Mouse (Mus musculus) midbrain, postnatal 0 days (tissue): ENCODE data around the gene Coa7. TPM values are rescaled to one million over a fixed set of nuclear protein-coding genes. Genes with fewer than 3 reads are reported as not detected.

ENCODE experiments used
- ATAC-seq: fragments of 200-750 bp; cut with Nextera tagmentation; 2 replicates; pipeline ENCODE4 v1.8.0; 2017; ENCODE audit warnings: moderate number of reproducible peaks, mild to moderate bottlenecking, moderate TSS enrichment, moderate library complexity; ENCODE audit not compliant: low FRiP score
- DNase-seq: peaks from one replicate; pipeline ENCODE4 v3.0.0-alpha.2; 2015; ENCODE audit warnings: low spot score
- H3K27ac ChIP-seq: fragments of 300-500 bp; sonication (generic); 2 replicates; pipeline ENCODE4 v1.5.1; 2014; ENCODE audit warnings: low read depth, mild to moderate bottlenecking, low read length, mixed read lengths
- H3K27me3 ChIP-seq: fragments of 300-500 bp; sonication (generic); 2 replicates; pipeline ENCODE4 v1.6.1; 2014; ENCODE audit warnings: low read length, control low read depth, mixed read lengths; ENCODE audit not compliant: insufficient read depth
- H3K36me3 ChIP-seq: fragments of 300-500 bp; sonication (generic); 2 replicates; pipeline ENCODE4 v1.6.1; 2014; ENCODE audit warnings: low read length, control low read depth, mixed read lengths; ENCODE audit not compliant: insufficient read depth
- H3K4me1 ChIP-seq: fragments of 300-500 bp; sonication (generic); 2 replicates; pipeline ENCODE4 v1.6.1; 2014; ENCODE audit warnings: mild to moderate bottlenecking, control low read depth, antibody characterized with exemption, low read length, mixed read lengths; ENCODE audit not compliant: insufficient read depth
- H3K4me2 ChIP-seq: fragments of 300-500 bp; sonication (generic); 2 replicates; pipeline ENCODE4 v1.6.1; 2014; ENCODE audit warnings: low read depth, mild to moderate bottlenecking, low read length, mixed read lengths; ENCODE audit not compliant: poor library complexity, severe bottlenecking
- H3K4me3 ChIP-seq: fragments of 300-500 bp; sonication (generic); 2 replicates; pipeline ENCODE4 v1.5.1; 2014; ENCODE audit warnings: low read depth, mild to moderate bottlenecking, low read length, moderate library complexity
- H3K9ac ChIP-seq: fragments of 300-500 bp; sonication (generic); replicated peaks from 2 replicates; pipeline ENCODE4 v1.6.1; 2014; ENCODE audit warnings: mild to moderate bottlenecking, low read length, moderate library complexity, mixed read lengths; ENCODE audit not compliant: poor library complexity, severe bottlenecking
- H3K9me3 ChIP-seq: fragments of 300-500 bp; sonication (generic); 2 replicates; pipeline ENCODE4 v1.6.1; 2016; ENCODE audit warnings: low read length, control low read depth
- CTCF ChIP-seq: IDR thresholded peaks from 2 replicates; pipeline ENCODE4 v1.5.1; 2016; ENCODE audit warnings: antibody characterized with exemption, mild to moderate bottlenecking
- WGBS: fragments of 180-500 bp; shearing (Covaris S2); extraction: QIAGEN DNeasy Blood & Tissue Kit; methylation state at CpG from one replicate; pipeline ENCODE4 v1.1.7; 2014; 5-methylcytosine and 5-hydroxymethylcytosine counted together
- polyA plus RNA-seq: library from polyadenylated mRNA; unstranded; fragments of >200 nt; fragmentation: Nextera tagmentation; extraction: Ambion mirVana; gene quantifications from 2 replicates; pipeline ENCODE4 v1.2.1, GENCODE M21; 2015
- total RNA-seq: library from RNA; depleted of rRNA; stranded (reverse); fragments of >200 nt; gene quantifications from 2 replicates; pipeline ENCODE4 v1.2.3, GENCODE M21; 2014; rRNA removed

Coa7 gene
- total RNA-seq (16.8 and 59.5 TPM in 2 replicates), polyA plus RNA-seq (59.6 and 63.2 TPM in 2 replicates)

- Histone ChIP-seq H3K4me1 (no peaks in the 10 kb centered on the region), H3K27me3 (no peaks in the 10 kb centered on the region), H3K36me3 (0 out of 2 replicates have a peak, but pooled peaks cover 6% of the 10 kb centered on the region), H3K9ac (peak within 1 kb of the TSS; percentile 69), H3K9me3 (no peaks in the 10 kb centered on the region), H3K4me2 (peak within 1 kb of the TSS; percentile 58), H3K4me3 (peak within 1 kb of the TSS; percentile 67), H3K27ac (peak within 1 kb of the TSS; percentile 93)
- no peak for TF ChIP-seq CTCF
- peak; percentile 95 for ATAC-seq
- WGBS, result under 1% methylated on average over 44 of the region's 45 CpGs
- DNase-seq, result peak; percentile 98
These were observed at the start of gene Coa7 for GRCm38 (mm10) chr4:108327730-108328484. Coa7 (plus strand) TSS chr4:108328140.

GRCm38 (mm10) chr4:108300266-108300665, 27.7 kb upstream of the Coa7 start:
- ATAC-seq (no peak), DNase-seq (peak; percentile 12)
- Histone ChIP-seq H3K36me3 (no peaks in the 10 kb centered on the region), H3K9me3 (no peaks in the 10 kb centered on the region), H3K27ac (peak overlapping the region; percentile 95), H3K9ac (peak overlapping the region; percentile 94), H3K4me2 (peak overlapping the region; percentile 64), H3K27me3 (no peaks in the 10 kb centered on the region), H3K4me3 (peak overlapping the region; percentile 92), H3K4me1 (peaks cover 5% of the 10 kb centered on the region; the same call in 1 of the 2 replicates)
- WGBS, result under 1% methylated on average over 14 of the region's 14 CpGs
- TF ChIP-seq CTCF, result no peak

- Histone ChIP-seq H3K4me1 (peaks cover 5% of the 10 kb centered on the region; the same call in 1 of the 2 replicates), H3K27ac (peak within 1 kb of the TSS; percentile 95), H3K4me3 (peak within 1 kb of the TSS; percentile 92), H3K9me3 (no peaks in the 10 kb centered on the region), H3K4me2 (peak within 1 kb of the TSS; percentile 64), H3K36me3 (no peaks in the 10 kb centered on the region), H3K27me3 (no peaks in the 10 kb centered on the region), H3K9ac (peak within 1 kb of the TSS; percentile 94)
- WGBS, result under 1% methylated on average over 46 of the region's 58 CpGs
- peak; percentile 93 for ATAC-seq
- TF ChIP-seq CTCF, result peak; percentile 30; the same call in 1 of the 2 replicates
- peak; percentile 93 for DNase-seq
These were observed 27.1 kb upstream of the Coa7 start, which contains the start of gene Zyg11b for GRCm38 (mm10) chr4:108300670-108301373. Zyg11b (minus strand) TSS chr4:108301096.

- WGBS, result 77% methylated on average over 5 of the region's 5 CpGs
These were observed 25.5 kb upstream of the Coa7 start for GRCm38 (mm10) chr4:108302296-108302890.

DNA sequence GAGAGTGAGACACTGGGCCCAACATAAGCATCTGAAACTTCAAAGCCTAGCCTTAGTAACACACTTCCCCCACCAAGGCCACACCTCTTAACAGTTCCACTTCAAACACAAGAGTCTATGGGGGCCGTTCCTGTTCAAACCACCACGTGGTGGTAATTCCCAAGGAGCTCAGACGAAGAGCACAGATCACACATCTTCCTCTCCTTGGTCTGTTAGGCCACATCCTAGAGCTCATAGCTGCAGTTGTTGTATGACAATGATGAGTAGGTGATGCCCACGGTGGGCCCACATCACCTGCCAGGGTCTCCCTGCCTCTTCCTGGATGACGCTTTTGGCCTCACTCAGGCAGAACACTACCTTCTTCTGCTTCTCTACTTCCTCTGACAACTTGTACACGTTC, 17.2 kb upstream of the Coa7 start:
- Histone ChIP-seq H3K36me3 (no peaks in the 10 kb centered on the region), H3K4me2 (no peak overlapping the region), H3K27ac (no peak overlapping the region), H3K9ac (no peak overlapping the region), H3K9me3 (no peaks in the 10 kb centered on the region), H3K4me3 (no peak overlapping the region), H3K27me3 (no peaks in the 10 kb centered on the region), H3K4me1 (no peaks in the 10 kb centered on the region)
- DNase-seq, result no peak
- no peak for TF ChIP-seq CTCF
- 75% methylated on average over 6 of the region's 6 CpGs for WGBS
- ATAC-seq, result no peak

More at GRCm38 (mm10) chr4:108302296-108302890, 25.5 kb upstream of the Coa7 start:
- H3K9me3 ChIP-seq, result no peaks in the 10 kb centered on the region
- no peak for TF ChIP-seq CTCF
- no peak overlapping the region for H3K4me3 ChIP-seq
- H3K27me3 ChIP-seq, result no peaks in the 10 kb centered on the region
- no peak overlapping the region for H3K4me2 ChIP-seq
- no peak overlapping the region for H3K9ac ChIP-seq
- no peak overlapping the region for H3K27ac ChIP-seq
- no peak for ATAC-seq
- peaks cover 5% of the 10 kb centered on the region; the same call in 1 of the 2 replicates for H3K4me1 ChIP-seq
- no peaks in the 10 kb centered on the region for H3K36me3 ChIP-seq
- DNase-seq, result no peak
